Mouse (Mus musculus) forebrain, embryonic 11.5 days (tissue): ENCODE data around the gene Babam2. TPM values are rescaled to one million over a fixed set of nuclear protein-coding genes. Genes with fewer than 3 reads are reported as not detected.
A peak's percentile ranks its signal among the peaks of the same experiment; 100 is the strongest.

Experiments used
- ATAC-seq: fragments of 200-750 bp; cut with Nextera tagmentation; replicated peaks from 2 replicates; pipeline ENCODE4 v1.8.0; 2017; ENCODE audit warnings: moderate TSS enrichment; ENCODE audit not compliant: low FRiP score
- DNase-seq: peaks from one replicate; pipeline ENCODE4 v3.0.0-alpha.2; 2017; ENCODE audit warnings: low spot score
- H3K27ac ChIP-seq: fragments of 300-500 bp; sonication (generic); 2 replicates; pipeline ENCODE4 v1.5.1; 2014; ENCODE audit warnings: low read depth, low read length
- H3K27me3 ChIP-seq: fragments of 300-500 bp; sonication (generic); 2 replicates; pipeline ENCODE4 v1.6.1; 2014; ENCODE audit warnings: mild to moderate bottlenecking, low read length, mixed read lengths; ENCODE audit not compliant: control insufficient read depth, insufficient read depth
- H3K36me3 ChIP-seq: fragments of 300-500 bp; sonication (generic); 2 replicates; pipeline ENCODE4 v1.6.1; 2014; ENCODE audit warnings: mild to moderate bottlenecking, low read length, moderate library complexity, mixed read lengths; ENCODE audit not compliant: control insufficient read depth, insufficient read depth
- H3K4me1 ChIP-seq: fragments of 300-500 bp; sonication (generic); replicated peaks from 2 replicates; pipeline ENCODE4 v1.6.1; 2014; ENCODE audit warnings: low read length, mixed read lengths; ENCODE audit not compliant: control insufficient read depth, insufficient read depth
- H3K4me2 ChIP-seq: fragments of 300-500 bp; sonication (generic); 2 replicates; pipeline ENCODE4 v1.6.1; 2014; ENCODE audit warnings: low read depth, mild to moderate bottlenecking, low read length, moderate library complexity, mixed read lengths; ENCODE audit not compliant: severe bottlenecking
- H3K4me3 ChIP-seq: fragments of 300-500 bp; sonication (generic); 2 replicates; pipeline ENCODE4 v1.5.1; 2014; ENCODE audit warnings: low read depth, low read length
- H3K9ac ChIP-seq: fragments of 300-500 bp; sonication (generic); 2 replicates; pipeline ENCODE4 v1.6.1; 2014; ENCODE audit warnings: low read length
- H3K9me3 ChIP-seq: fragments of 300-500 bp; sonication (generic); 2 replicates; pipeline ENCODE4 v1.6.1; 2016; ENCODE audit warnings: low read length, mixed read lengths; ENCODE audit not compliant: control insufficient read depth
- WGBS: fragments of 180-500 bp; shearing (Covaris S2); extraction: QIAGEN DNeasy Blood & Tissue Kit; methylation state at CpG from one replicate; pipeline ENCODE4 v1.1.7; 2014; 5-methylcytosine and 5-hydroxymethylcytosine counted together
- microRNA-seq: library from miRNA; unstranded; fragments of <30 nt; microRNA quantifications from one replicate; pipeline ENCODE4, GENCODE M21; 2016; ENCODE audit not compliant: insufficient number of aligned reads
- polyA plus RNA-seq: library from polyadenylated mRNA; unstranded; fragments of >200 nt; fragmentation: Nextera tagmentation; extraction: Ambion mirVana; gene quantifications from 2 replicates; pipeline ENCODE4 v1.2.1, GENCODE M21; 2014

The Babam2 gene
- polyA plus RNA-seq, 1 experiment from 2014 or later: 39.1 TPM

- Histone ChIP-seq H3K27me3 (peaks cover 11% of the 10 kb centered on the region), H3K9me3 (no peaks in the 10 kb centered on the region), H3K27ac (no peak overlapping the region), H3K36me3 (no peaks in the 10 kb centered on the region), H3K4me1 (no peaks in the 10 kb centered on the region), H3K9ac (no peak overlapping the region), H3K4me2 (no peak overlapping the region), H3K4me3 (no peak overlapping the region)
- DNase-seq (no peak), ATAC-seq (no peak)
- WGBS: 76% methylated on average over 3 of the region's 3 CpGs
Observed at GRCm38 (mm10) chr5:32127226-32127625, 429.7 kb downstream of the Babam2 start.

DNA sequence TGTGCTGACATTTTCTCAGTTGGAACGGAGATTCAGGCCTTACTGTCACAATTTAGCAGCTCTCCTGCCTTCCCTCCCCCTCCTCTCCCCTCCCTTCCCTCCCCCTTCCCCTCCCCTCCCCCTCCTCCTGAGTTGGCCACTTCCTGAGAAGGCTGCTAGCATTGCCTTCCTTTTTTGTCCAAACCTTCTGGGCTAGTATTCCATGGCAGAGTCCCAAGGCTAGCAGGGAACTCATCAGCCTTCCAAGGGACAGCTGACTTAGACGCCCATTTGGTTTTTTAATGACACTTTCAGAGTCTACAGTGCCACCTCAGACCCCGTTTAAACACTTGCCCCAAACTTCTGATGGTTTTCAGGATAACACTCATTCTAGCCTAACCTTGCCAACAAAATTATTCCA is 430.4 kb downstream of the Babam2 start:
- Histone ChIP-seq H3K9ac (no peak overlapping the region), H3K27me3 (peaks cover 18% of the 10 kb centered on the region), H3K36me3 (no peaks in the 10 kb centered on the region), H3K4me2 (no peak overlapping the region), H3K4me1 (peaks cover 2% of the 10 kb centered on the region; the same call in 1 of the 2 replicates), H3K9me3 (no peaks in the 10 kb centered on the region), H3K27ac (no peak overlapping the region), H3K4me3 (no peak overlapping the region)
- WGBS: 70% methylated on average over 3 of the region's 3 CpGs
- DNase-seq (no peak), ATAC-seq (no peak)

GRCm38 (mm10) chr5:32132971-32133501 is 435.6 kb downstream of the Babam2 start:
- Histone ChIP-seq H3K4me2 (peak overlapping the region; percentile 86), H3K36me3 (no peaks in the 10 kb centered on the region), H3K9ac (peak overlapping the region; percentile 55), H3K27ac (no peak overlapping the region), H3K27me3 (peaks cover 52% of the 10 kb centered on the region), H3K9me3 (no peaks in the 10 kb centered on the region), H3K4me1 (peaks cover 2% of the 10 kb centered on the region; the same call in 1 of the 2 replicates), H3K4me3 (peak overlapping the region; percentile 49)
- peak; percentile 79 for DNase-seq
- ATAC-seq: 0 out of 2 replicates have a peak, but pooled peaks have one; percentile 22
- 1% methylated on average over 37 of the region's 48 CpGs for WGBS

DNA sequence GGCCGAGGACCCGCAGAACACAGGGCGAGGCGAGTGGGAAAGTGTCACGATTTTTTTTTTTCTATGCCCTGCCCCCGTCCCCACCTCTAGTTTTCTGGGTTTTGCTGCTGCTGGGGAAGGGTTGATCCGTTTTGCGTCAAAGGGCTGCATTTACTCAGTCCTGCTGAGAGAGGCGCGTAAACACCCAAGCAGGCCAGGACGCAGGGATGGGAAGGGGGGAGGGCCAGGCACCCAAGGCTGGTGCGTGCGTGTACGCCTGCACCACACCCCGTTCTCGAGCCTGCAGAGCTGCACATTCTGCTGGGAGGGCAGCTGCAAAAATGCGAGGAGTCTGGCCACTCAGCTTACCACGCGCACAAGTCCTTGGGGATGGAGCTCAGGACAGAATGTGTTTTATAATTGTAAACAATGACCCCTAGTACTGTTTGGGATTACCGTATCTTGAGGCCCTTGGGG is 436.1 kb downstream of the Babam2 start:
- 0 out of 2 replicates have a peak, but pooled peaks have one; percentile 31 for ATAC-seq
- H3K27ac ChIP-seq: no peak overlapping the region
- peaks cover 52% of the 10 kb centered on the region for H3K27me3 ChIP-seq
- H3K4me3 ChIP-seq: peak overlapping the region; percentile 49
- H3K4me1 ChIP-seq: peaks cover 2% of the 10 kb centered on the region; the same call in 1 of the 2 replicates
- H3K36me3 ChIP-seq: no peaks in the 10 kb centered on the region
- 0% methylated on average over 20 of the region's 20 CpGs for WGBS
- no peaks in the 10 kb centered on the region for H3K9me3 ChIP-seq
- peak overlapping the region; percentile 55 for H3K9ac ChIP-seq
- peak; percentile 68 for DNase-seq
- H3K4me2 ChIP-seq: peak overlapping the region; percentile 86

DNA sequence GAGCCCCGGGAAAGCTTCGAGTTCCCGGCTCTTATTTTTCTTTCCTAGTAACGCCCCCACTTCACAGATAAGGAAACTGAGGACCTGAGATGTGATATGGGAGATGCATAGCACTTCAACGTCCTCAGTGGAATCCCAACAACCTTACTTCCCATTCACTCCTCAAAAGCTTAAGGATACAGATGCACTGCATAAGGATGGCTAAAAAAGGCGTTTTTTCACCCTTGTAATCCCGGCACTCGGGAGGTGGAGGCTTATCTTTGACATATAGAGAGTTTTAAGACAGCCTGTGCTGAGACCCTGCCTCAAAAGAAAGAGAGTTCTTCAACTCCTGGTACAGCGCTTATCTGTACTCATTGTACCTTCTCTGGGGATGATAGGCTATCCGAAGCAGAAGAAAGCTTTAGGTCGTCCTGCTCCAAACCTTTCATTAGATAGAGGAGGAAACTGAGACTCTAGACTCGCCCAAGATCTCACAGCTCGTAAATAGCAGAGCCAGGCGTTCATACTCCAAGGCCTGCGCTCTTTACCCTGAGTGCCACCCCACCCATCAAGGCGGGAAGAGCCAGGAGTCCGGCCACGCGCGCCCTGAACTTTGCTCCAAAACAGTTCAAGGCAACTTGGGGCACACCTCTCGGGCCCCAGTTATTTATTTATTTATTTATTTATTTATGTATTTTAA is 436.7 kb downstream of the Babam2 start:
- Histone ChIP-seq H3K27me3 (peaks cover 52% of the 10 kb centered on the region), H3K4me1 (peaks cover 2% of the 10 kb centered on the region; the same call in 1 of the 2 replicates), H3K4me3 (peak overlapping the region; percentile 55), H3K27ac (no peak overlapping the region), H3K9ac (no peak overlapping the region), H3K4me2 (peak overlapping the region; percentile 99), H3K9me3 (no peaks in the 10 kb centered on the region), H3K36me3 (no peaks in the 10 kb centered on the region)
- 2% methylated on average over 21 of the region's 21 CpGs for whole genome bisulfite sequencing
- DNase-seq (no peak), ATAC-seq (no peak)

Small RNA genes within 50 kb of the gene (microRNA-seq; reads per million reads assigned to microRNA genes)
- not detected for gene Mir3473e

Other genes with a start within 250 kb of the Babam2 start
- 87.5 and 87.9 TPM in 2 replicates for gene Zfp512, start 245.3 kb upstream of the Babam2 start, polyA plus RNA-seq
- 0.23 TPM in 1 of 2 replicates, not detected in the other for gene 4930548H24Rik, start 211.9 kb upstream of the Babam2 start, polyA plus RNA-seq
- gene Gpn1, start 202.9 kb upstream of the Babam2 start, polyA plus RNA-seq: 78.9 and 85.7 TPM in 2 replicates
- 32.9 and 33.3 TPM in 2 replicates for gene Slc4a1ap, start 170.7 kb upstream of the Babam2 start, polyA plus RNA-seq
- gene Supt7l, start 169.9 kb upstream of the Babam2 start, polyA plus RNA-seq: 26.1 and 27.2 TPM in 2 replicates
- gene Mrpl33, start 100.7 kb upstream of the Babam2 start, polyA plus RNA-seq: 201 and 224 TPM in 2 replicates
- 3.2 and 3.4 TPM in 2 replicates for gene Rbks, start 57 bp upstream of the Babam2 start, polyA plus RNA-seq